Mouse (Mus musculus) lung, postnatal 4 days (tissue): ENCODE results near the gene Vmn1r120.
"Not testable (repeated sequence)": the region's sequence is repeated elsewhere in the genome, so short reads cannot be mapped to it uniquely, and the experiment has no call there.

Experiments
- DNase-seq, 2 experiments: peaks; one replicate each; pipeline ENCODE4 v3.0.0; 2021

The Vmn1r120 gene

DNA sequence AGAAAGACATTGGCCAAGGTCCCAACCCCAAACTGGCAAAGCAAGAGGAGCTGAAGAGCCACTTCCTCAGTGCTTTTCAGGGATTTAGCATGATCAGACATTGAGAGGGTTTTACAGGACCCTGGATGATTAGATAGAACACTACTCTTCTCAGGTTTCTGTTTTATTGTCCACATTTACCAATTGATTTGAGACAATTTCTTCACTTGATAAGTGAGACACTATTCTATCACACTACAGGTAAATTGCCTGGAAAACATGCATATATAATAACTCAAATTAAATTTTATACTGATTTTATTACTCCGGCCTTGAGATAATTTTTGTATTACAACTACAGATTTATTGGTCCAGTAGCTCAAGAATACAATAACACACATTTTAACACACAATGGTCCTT, at the start of gene Vmn1r120:
TSS of gene Vmn1r120 (minus strand) at position 101 of the 400 bp plus-strand sequence.
- DNase-seq, result not testable (repeated sequence)

DNA sequence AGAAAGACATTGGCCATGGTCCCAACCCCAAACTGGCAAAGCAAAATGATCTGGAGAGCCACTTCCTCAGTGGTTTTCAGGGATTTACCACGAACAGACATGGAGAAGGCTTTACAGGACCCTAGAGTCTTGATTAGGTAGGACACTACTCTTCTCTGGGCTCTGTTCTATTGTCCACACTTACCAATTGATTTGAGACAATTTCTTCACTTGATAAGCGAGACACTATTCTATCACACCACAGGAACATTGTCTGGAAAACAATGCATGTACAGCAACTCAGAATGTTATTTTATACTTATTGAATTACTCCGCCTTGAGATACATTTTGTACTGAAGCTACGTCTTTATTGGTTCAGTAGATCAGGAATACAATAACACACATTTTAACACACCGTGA, 44.8 kb upstream of the Vmn1r120 start, which contains the start of gene Vmn1r121:
TSS of gene Vmn1r121 (minus strand) at position 101 of the 400 bp plus-strand sequence.
- DNase-seq, result not testable (repeated sequence)

DNA sequence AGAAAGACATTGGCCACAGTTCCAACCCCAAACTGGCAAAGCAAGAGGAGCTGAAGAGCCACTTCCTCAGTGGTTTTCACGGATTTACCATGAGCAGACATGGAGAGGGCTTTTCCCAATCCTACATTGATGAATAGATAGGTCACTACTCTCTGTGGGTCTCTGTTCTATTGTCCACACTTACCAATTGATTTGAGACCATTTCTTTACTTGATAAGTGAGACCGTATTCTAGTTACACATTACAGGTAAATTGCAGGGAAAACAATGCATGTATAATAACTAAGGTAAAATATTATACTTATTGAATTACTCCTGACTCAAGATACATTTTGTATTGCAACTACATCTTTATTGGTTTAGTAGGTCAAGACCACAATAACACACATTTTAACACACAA, 41.2 kb downstream of the Vmn1r120 start, which contains the start of gene Vmn1r119:
TSS of gene Vmn1r119 (minus strand) at position 101 of the 400 bp plus-strand sequence.
- not testable (repeated sequence) for DNase-seq
